Mouse (Mus musculus) gastrocnemius, postnatal 25 days (tissue): ENCODE results near the gene Gria1. TPM values are rescaled to one million over a fixed set of nuclear protein-coding genes. Genes with fewer than 3 reads are reported as not detected.

Source experiments
- DNase-seq: peaks from one replicate; pipeline ENCODE4 v3.0.0; 2022
- total RNA-seq, 2 experiments: library from RNA; stranded (reverse); gene quantifications; 1 replicate in 1 of 2; 2 replicates in 1 of 2; pipeline ENCODE4 v1.2.3; 2021

Gene Gria1
- total RNA-seq, 2 experiments from 2014 or later = 0.05 to 0.69 TPM

DNA sequence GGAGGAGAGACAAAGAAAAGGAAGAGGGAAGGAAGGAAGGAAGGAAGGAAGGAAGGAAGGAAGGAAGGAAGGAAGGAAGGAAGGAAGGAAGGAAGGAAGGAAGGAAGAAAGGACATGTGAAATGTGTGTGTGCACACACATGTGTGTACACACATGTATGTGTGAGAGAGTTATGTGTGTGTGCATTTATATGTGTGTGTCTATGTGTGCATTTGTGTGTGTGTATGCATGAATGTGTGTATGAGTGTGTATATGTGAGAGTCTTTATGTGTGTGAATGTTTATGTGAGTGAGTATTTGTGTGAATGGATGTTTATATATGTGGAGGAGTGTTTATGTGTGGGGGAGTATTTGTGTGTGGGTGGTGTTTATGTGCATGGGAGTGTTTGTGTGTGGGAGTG is 287.5 kb downstream of the Gria1 start:
- DNase-seq = no peak

- DNase-seq = no peak
Observed at GRCm38 (mm10) chr11:57303602-57304001, 292.4 kb downstream of the Gria1 start.

DNA sequence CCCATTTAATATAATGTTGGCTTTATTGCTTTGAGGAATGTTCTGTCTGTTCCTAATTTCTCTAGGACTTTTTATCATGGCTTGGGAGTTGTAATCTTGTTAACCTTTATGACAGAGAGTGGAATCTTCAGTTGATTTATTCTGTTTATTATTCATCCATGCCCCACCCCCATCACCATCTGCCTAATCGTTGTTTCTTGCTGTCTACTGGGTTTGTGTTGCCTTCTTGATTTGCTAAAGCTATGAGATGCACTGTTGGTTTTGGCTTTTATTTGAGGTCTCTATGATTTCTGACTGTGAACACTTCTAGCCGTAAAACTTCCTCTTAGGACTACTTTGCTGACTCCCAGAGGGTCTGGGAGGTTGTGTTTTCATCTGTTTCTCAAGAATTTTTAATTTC is 294.9 kb downstream of the Gria1 start:
- DNase-seq = no peak

- no peak for DNase-seq
Observed at GRCm38 (mm10) chr11:57306892-57307291, 295.7 kb downstream of the Gria1 start.

DNA sequence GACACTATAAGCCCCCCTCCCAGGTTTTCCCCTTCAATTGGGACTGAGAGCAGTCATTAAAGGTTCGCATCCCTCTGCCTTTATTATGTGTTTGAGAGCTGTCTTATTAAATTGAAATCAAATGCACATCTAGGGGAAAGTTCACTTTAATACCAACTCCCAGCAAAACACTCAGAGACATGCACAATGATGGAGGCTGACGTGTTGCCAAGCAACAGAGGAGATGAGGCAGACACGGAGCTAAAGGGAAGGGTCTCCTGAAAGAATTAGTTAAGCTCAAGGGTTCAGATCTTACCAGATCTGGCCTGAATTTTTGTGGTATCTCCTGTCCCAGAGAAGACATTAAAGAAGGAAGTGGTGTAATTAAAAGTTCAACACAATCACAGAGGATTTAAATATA is 305.9 kb downstream of the Gria1 start:
- DNase-seq = no peak

DNA sequence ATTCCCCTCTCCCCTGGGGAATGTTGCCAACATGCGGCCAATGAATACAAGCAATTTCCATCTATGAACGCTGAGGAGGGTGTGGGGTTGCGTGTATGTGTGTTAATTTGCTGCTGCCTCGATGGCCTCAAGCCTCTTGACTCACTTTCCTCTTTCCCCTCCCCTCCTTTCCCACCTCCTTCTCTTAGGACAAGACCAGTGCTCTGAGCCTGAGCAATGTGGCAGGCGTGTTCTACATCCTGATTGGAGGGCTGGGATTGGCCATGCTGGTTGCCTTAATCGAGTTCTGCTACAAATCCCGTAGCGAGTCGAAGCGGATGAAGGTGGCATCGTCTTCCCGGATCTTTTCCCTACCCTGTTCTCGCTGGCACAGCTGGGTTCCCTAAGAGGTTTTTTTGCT is 306.3 kb downstream of the Gria1 start:
- no peak for DNase-seq

- DNase-seq = no peak
Observed at GRCm38 (mm10) chr11:57319374-57319773, 308.2 kb downstream of the Gria1 start.

- no peak for DNase-seq
Observed at GRCm38 (mm10) chr11:57324099-57324498, 312.9 kb downstream of the Gria1 start.
